Mouse (Mus musculus): ENCODE measurements at regions not wholly inside any gene's neighbourhood (a gene's known extent, or its start where the extent isn't known, plus 50 kb on each side); places are given as distances from the start of the nearest gene placed in this dataset.

DNA sequence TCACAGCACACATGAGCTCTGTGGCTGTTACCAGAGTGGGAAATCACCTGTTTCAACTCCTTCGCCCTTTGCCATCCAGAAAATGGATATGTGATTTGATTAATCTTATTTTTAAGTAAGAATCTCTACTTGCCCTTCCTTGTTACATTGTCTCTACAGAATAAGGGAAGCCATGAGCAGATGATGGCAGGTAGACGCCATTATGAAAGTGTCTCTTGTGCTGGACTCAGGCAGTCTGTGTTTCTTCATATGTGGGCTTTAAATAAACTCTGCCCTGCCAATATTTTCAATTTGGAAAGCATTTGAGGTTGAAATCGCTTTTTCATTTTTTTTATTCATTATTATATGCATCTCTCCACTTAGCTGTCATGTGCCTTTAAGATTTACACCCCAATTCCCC is 394.6 kb downstream of the Basp1 start:
- Histone ChIP-seq H3K4me3 (ENCODE audit: low read depth, low read length) (no peak overlapping the region), H3K36me3 (ENCODE audit: control insufficient read depth, insufficient read depth, low read length) (no peaks in the 10 kb centered on the region), H3K27ac (ENCODE audit: insufficient read depth, low read depth, low read length) (no peak overlapping the region), H3K27me3 (ENCODE audit: control insufficient read depth, insufficient read depth, low read length) (no peaks in the 10 kb centered on the region), H3K4me1 (ENCODE audit: control insufficient read depth, insufficient read depth, insufficient read length, low read length) (no peaks in the 10 kb centered on the region)
- TF ChIP-seq CTCF (IDR thresholded peaks at IDR 0.05; ENCODE audit: extremely low read depth, insufficient read length, insufficient replicate concordance, low read depth, low read length), result no peak
- no peak for TF ChIP-seq POLR2A (IDR thresholded peaks at IDR 0.05; ENCODE audit: low read depth, low read length)
- 75% methylated on average over 3 of the region's 3 CpGs for WGBS

DNA sequence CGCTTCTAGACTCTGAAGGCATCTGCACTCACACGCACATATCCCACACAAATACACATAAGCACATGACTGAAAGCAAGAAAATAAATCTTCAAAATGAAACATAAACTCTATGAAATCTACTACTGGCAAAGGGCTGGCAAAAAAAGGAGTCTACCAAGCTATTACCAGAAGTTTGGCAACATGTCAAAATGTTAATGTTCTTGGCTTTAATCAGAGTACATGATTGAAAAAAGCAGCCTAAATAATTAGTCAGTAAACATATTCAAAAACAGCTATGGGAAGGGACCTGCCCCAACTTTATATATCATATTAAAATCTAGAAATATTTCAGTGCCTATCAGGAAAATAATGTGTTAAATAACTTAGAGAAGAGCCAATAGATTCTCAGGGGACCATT is 405.8 kb downstream of the Basp1 start:
- Histone ChIP-seq H3K27ac (ENCODE audit: insufficient read depth, low read depth, low read length) (no peak overlapping the region), H3K4me1 (ENCODE audit: control insufficient read depth, insufficient read depth, insufficient read length, low read length) (no peaks in the 10 kb centered on the region), H3K27me3 (ENCODE audit: control insufficient read depth, insufficient read depth, low read length) (no peaks in the 10 kb centered on the region), H3K36me3 (ENCODE audit: control insufficient read depth, insufficient read depth, low read length) (no peaks in the 10 kb centered on the region), H3K4me3 (ENCODE audit: low read depth, low read length) (no peak overlapping the region)
- 93% methylated on average over 2 of the region's 2 CpGs for WGBS
- TF ChIP-seq CTCF (IDR thresholded peaks at IDR 0.05; ENCODE audit: extremely low read depth, insufficient read length, insufficient replicate concordance, low read depth, low read length) (no peak), POLR2A (IDR thresholded peaks at IDR 0.05; ENCODE audit: low read depth, low read length) (no peak)

DNA sequence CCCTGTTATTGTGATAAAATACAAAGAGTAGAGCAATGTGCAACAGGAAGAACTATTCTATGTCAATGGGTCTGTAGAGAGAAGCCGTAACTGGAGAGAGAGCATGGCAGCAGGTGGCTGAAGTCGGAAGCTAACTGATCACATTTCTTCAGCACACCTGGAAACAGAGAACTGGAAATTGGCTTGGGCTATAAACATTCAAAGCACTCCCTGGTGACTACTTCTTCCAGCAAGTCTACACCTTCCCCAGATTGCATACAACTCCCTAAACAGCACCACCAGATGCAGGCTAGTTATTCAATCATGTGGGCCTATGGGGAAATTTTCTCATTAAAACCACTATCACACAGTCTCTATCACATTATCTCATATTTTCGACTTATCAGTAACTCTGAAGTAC is 413.4 kb downstream of the Basp1 start:
- no peaks in the 10 kb centered on the region for H3K4me1 ChIP-seq (ENCODE audit: control insufficient read depth, insufficient read depth, insufficient read length, low read length)

DNA sequence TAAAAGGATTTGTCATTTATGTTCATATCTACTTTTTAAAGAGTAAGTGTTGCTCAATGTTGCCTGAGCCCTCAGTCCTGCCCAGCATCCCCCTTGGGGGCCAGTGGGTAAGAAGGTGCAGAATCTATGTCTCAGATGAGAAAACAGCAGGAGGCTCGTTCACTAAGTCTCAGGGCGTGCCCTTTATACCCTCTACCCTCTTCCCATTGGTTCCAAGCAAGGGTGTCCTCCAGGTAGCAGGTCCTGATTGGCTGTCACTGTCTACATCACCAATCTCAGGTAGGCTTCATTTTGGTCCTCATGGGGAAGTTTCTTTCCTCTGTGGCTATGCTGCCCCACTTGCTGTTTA is 420.3 kb downstream of the Basp1 start:
- H3K36me3 ChIP-seq (ENCODE audit: control insufficient read depth, insufficient read depth, low read length), result no peaks in the 10 kb centered on the region
- TF ChIP-seq CTCF (IDR thresholded peaks at IDR 0.05; ENCODE audit: extremely low read depth, insufficient read length, insufficient replicate concordance, low read depth, low read length) (no peak), POLR2A (IDR thresholded peaks at IDR 0.05; ENCODE audit: low read depth, low read length) (no peak)
- no peak overlapping the region for H3K27ac ChIP-seq (ENCODE audit: insufficient read depth, low read depth, low read length)
- H3K27me3 ChIP-seq (ENCODE audit: control insufficient read depth, insufficient read depth, low read length), result no peaks in the 10 kb centered on the region
- H3K4me1 ChIP-seq (ENCODE audit: control insufficient read depth, insufficient read depth, insufficient read length, low read length), result no peaks in the 10 kb centered on the region
- 79% methylated on average over 2 of the region's 2 CpGs for WGBS
- H3K4me3 ChIP-seq (ENCODE audit: low read depth, low read length), result no peak overlapping the region

More for the DNA sequence above, 413.4 kb downstream of the Basp1 start:
- no peaks in the 10 kb centered on the region for H3K27me3 ChIP-seq (ENCODE audit: control insufficient read depth, insufficient read depth, low read length)
- TF ChIP-seq CTCF (IDR thresholded peaks at IDR 0.05; ENCODE audit: extremely low read depth, insufficient read length, insufficient replicate concordance, low read depth, low read length), result no peak
- TF ChIP-seq POLR2A (IDR thresholded peaks at IDR 0.05; ENCODE audit: low read depth, low read length), result no peak
- 86% methylated on average over 3 of the region's 3 CpGs for WGBS
- H3K4me3 ChIP-seq (ENCODE audit: low read depth, low read length), result no peak overlapping the region
- no peak overlapping the region for H3K27ac ChIP-seq (ENCODE audit: insufficient read depth, low read depth, low read length)
- no peaks in the 10 kb centered on the region for H3K36me3 ChIP-seq (ENCODE audit: control insufficient read depth, insufficient read depth, low read length)

DNA sequence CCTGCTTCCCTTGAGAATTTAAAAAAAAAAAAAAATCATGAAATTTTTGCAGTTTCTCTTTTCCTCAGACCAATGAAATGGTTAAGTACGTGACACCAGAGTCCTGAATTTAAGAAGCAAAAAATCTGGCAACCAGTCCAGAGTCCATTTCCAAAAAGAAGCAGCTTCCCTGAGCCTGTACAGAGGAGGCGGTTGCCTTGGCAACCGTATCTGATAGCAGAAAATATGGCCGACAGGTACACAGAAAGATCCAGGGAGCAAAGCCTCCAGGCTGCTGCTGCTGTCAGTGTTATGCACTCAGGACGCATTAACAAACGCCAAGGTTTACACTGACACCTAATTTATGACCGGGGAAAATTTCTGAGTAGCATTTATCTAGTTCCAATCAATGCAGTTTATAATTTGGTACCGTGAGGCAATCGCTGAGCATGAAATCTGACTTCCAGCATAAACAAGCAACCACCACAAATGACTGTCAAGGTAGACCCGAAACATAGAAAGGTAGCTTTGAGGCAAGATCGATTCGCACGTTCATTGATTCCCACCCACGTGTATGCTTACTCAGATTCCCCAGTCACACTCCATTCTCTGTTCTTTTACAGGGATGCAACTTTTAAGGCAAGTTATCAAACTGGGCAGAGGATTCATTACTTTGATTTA is 420.8 kb downstream of the Basp1 start:
- no peak overlapping the region for H3K27ac ChIP-seq (ENCODE audit: insufficient read depth, low read depth, low read length)
- TF ChIP-seq POLR2A (IDR thresholded peaks at IDR 0.05; ENCODE audit: low read depth, low read length) (no peak), CTCF (IDR thresholded peaks at IDR 0.05; ENCODE audit: extremely low read depth, insufficient read length, insufficient replicate concordance, low read depth, low read length) (no peak)
- WGBS, result 61% methylated on average over 14 of the region's 14 CpGs
- no peak overlapping the region for H3K4me3 ChIP-seq (ENCODE audit: low read depth, low read length)
- no peaks in the 10 kb centered on the region for H3K36me3 ChIP-seq (ENCODE audit: control insufficient read depth, insufficient read depth, low read length)
- H3K4me1 ChIP-seq (ENCODE audit: control insufficient read depth, insufficient read depth, insufficient read length, low read length), result no peaks in the 10 kb centered on the region
- no peaks in the 10 kb centered on the region for H3K27me3 ChIP-seq (ENCODE audit: control insufficient read depth, insufficient read depth, low read length)

DNA sequence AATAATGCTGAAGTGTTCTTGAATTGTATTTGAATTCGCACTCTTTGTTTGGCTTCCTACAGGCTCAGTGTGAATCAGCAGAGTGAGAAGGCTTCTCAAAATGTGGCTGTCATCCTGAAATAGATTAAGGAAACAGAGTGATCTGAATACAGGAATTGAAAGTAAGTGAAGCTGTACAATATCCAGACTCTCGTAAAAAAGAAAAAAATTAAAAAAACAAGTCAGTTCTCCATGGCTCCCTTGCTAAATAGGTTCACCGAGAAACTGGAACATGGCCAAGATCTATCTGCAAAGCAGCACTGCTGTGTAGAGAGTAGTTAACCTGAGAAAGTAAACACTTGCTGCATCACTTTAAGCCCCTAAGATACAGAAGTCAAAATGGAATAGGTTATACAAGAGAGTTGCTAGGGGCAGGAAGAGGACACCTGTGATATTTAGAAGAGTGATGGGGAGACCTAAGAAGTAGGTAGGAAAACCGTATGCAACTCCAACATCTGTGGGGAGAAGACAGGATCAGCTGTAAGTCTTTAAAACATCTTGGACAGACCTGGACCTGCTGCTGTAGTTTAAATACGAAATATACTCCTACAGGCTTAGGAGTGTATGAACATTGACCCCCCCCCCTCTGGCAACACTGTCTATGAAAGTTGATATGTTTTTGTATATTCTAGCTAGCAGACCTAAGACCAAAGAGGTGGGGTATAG is 423.3 kb downstream of the Basp1 start:
- Histone ChIP-seq H3K36me3 (ENCODE audit: control insufficient read depth, insufficient read depth, low read length) (no peaks in the 10 kb centered on the region), H3K4me1 (ENCODE audit: control insufficient read depth, insufficient read depth, insufficient read length, low read length) (no peaks in the 10 kb centered on the region), H3K4me3 (ENCODE audit: low read depth, low read length) (no peak overlapping the region), H3K27ac (ENCODE audit: insufficient read depth, low read depth, low read length) (no peak overlapping the region), H3K27me3 (ENCODE audit: control insufficient read depth, insufficient read depth, low read length) (no peaks in the 10 kb centered on the region)
- 67% methylated on average over 5 of the region's 5 CpGs for WGBS
- TF ChIP-seq CTCF (IDR thresholded peaks at IDR 0.05; ENCODE audit: extremely low read depth, insufficient read length, insufficient replicate concordance, low read depth, low read length), result no peak
- no peak for TF ChIP-seq POLR2A (IDR thresholded peaks at IDR 0.05; ENCODE audit: low read depth, low read length)

DNA sequence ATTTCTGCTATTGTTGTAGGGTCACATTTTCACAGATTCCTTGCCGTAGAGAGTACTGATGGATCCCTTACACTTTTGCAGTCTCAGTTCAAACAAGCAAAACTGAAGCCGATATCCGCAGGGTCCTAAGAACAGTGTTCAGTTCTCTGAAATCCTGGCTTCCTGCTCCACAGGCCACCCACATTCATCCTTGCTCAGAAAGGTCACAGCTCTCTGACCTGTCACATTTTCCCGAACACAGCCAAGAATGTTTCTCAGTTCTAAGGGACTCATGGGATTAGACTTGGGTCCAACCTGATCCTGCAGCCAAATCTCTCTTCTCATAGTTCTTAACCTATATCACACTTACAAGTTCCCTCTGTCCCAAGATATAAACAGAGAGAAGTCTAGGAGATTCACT is 432.7 kb downstream of the Basp1 start:
- Histone ChIP-seq H3K4me1 (ENCODE audit: control insufficient read depth, insufficient read depth, insufficient read length, low read length) (no peaks in the 10 kb centered on the region), H3K36me3 (ENCODE audit: control insufficient read depth, insufficient read depth, low read length) (no peaks in the 10 kb centered on the region), H3K27ac (ENCODE audit: insufficient read depth, low read depth, low read length) (no peak overlapping the region), H3K27me3 (ENCODE audit: control insufficient read depth, insufficient read depth, low read length) (no peaks in the 10 kb centered on the region), H3K4me3 (ENCODE audit: low read depth, low read length) (no peak overlapping the region)
- TF ChIP-seq POLR2A (IDR thresholded peaks at IDR 0.05; ENCODE audit: low read depth, low read length) (no peak), CTCF (IDR thresholded peaks at IDR 0.05; ENCODE audit: extremely low read depth, insufficient read length, insufficient replicate concordance, low read depth, low read length) (no peak)
- WGBS, result 73% methylated on average over 4 of the region's 4 CpGs
